Mouse (Mus musculus): ENCODE data around the gene Khdc4. TPM values are rescaled to one million over a fixed set of nuclear protein-coding genes. Genes with fewer than 3 reads are reported as not detected.

The Khdc4 gene
- total and polyA plus RNA-seq, 3 experiments: 47.4 to 71.0 TPM; not detected in 1

- peak; percentile 72 for TF ChIP-seq USF1 (IDR thresholded peaks at IDR 0.05; ENCODE audit: low read depth, low read length)
- TF ChIP-seq ZKSCAN1 (IDR thresholded peaks at IDR 0.05; ENCODE audit: low read depth, low read length): no peak
- no peak for TF ChIP-seq ZNF384 (IDR thresholded peaks at IDR 0.05; ENCODE audit: low read depth, low read length)
- TF ChIP-seq BHLHE40 (IDR thresholded peaks at IDR 0.05; ENCODE audit: borderline replicate concordance, low read depth, low read length): no peak
- no peak for TF ChIP-seq MYB (IDR thresholded peaks at IDR 0.05; ENCODE audit: low read depth, low read length)
- TF ChIP-seq JUND (IDR thresholded peaks at IDR 0.05; ENCODE audit: low read depth, low read length): no peak
- no peak overlapping the region for H3K9ac ChIP-seq (ENCODE audit: control insufficient read depth, low read depth, low read length, poor library complexity, severe bottlenecking)
- no peaks in the 10 kb centered on the region for H3K79me2 ChIP-seq (ENCODE audit: control insufficient read depth, insufficient read depth, low read length, poor library complexity)
- H3K4me3 ChIP-seq (ENCODE audit: control insufficient read depth in 1 of 2, insufficient read depth in 1 of 2, low read depth in 2 of 2, low read length in 2 of 2): no peak overlapping the region
- no peak overlapping the region for H3K27ac ChIP-seq (ENCODE audit: control insufficient read depth, low read depth, low read length)
- H3K4me1 ChIP-seq (ENCODE audit: control insufficient read depth in 1 of 2, insufficient read depth in 2 of 2, low read length in 2 of 2): peaks cover 14 to 33% of the 10 kb centered on the region in 2 experiments
- no peaks in the 10 kb centered on the region for H3K27me3 ChIP-seq (ENCODE audit: control insufficient read depth in 1 of 2, insufficient read depth in 2 of 2, low read length in 2 of 2)
- no peaks in the 10 kb centered on the region for H3K9me3 ChIP-seq (replicated peaks; ENCODE audit: insufficient read depth, low read length)
- peaks cover 0 to 23% of the 10 kb centered on the region in 2 experiments; a peak in 2 of 4 replicates for H3K36me3 ChIP-seq (ENCODE audit: control insufficient read depth in 1 of 2, insufficient read depth in 2 of 2, low read length in 2 of 2)
- no peak for DNase-seq (ENCODE audit: low read depth, low spot score)
Observed at GRCm38 (mm10) chr3:88654621-88655020, 31.0 kb upstream of the Khdc4 start.

- peaks cover 14 to 36% of the 10 kb centered on the region in 2 experiments for H3K4me1 ChIP-seq (ENCODE audit: control insufficient read depth in 1 of 2, insufficient read depth in 2 of 2, low read length in 2 of 2)
- DNase-seq (ENCODE audit: low read depth, low spot score): no peak
Observed at GRCm38 (mm10) chr3:88655619-88656018, 30.0 kb upstream of the Khdc4 start.

GRCm38 (mm10) chr3:88658441-88659127, 27.0 kb upstream of the Khdc4 start:
- Histone ChIP-seq H3K79me2 (ENCODE audit: control insufficient read depth, insufficient read depth, low read length, poor library complexity) (no peaks in the 10 kb centered on the region), H3K9me3 (replicated peaks; ENCODE audit: insufficient read depth, low read length) (no peaks in the 10 kb centered on the region), H3K4me3 (ENCODE audit: control insufficient read depth in 1 of 2, insufficient read depth in 1 of 2, low read depth in 2 of 2, low read length in 2 of 2) (no peak overlapping the region), H3K27ac (ENCODE audit: control insufficient read depth, low read depth, low read length) (no peak overlapping the region), H3K36me3 (ENCODE audit: control insufficient read depth in 1 of 2, insufficient read depth in 2 of 2, low read length in 2 of 2) (peaks cover 0 to 10% of the 10 kb centered on the region in 2 experiments; a peak in 2 of 4 replicates), H3K4me1 (ENCODE audit: control insufficient read depth in 1 of 2, insufficient read depth in 2 of 2, low read length in 2 of 2) (peaks cover 10 to 18% of the 10 kb centered on the region in 2 experiments), H3K9ac (ENCODE audit: control insufficient read depth, low read depth, low read length, poor library complexity, severe bottlenecking) (no peak overlapping the region), H3K27me3 (ENCODE audit: control insufficient read depth in 1 of 2, insufficient read depth in 2 of 2, low read length in 2 of 2) (no peaks in the 10 kb centered on the region)
- DNase-seq (ENCODE audit: low read depth, low spot score): peak; percentile 42
- TF ChIP-seq TAL1 (IDR thresholded peaks at IDR 0.05; ENCODE audit: low read length): peak; percentile 40; the same call in 1 of the 2 replicates
- TF ChIP-seq TCF12 (IDR thresholded peaks at IDR 0.05; ENCODE audit: low read depth, low read length): peak; percentile 48; the same call in 1 of the 2 replicates
- TF ChIP-seq ELF1 (IDR thresholded peaks at IDR 0.05; ENCODE audit: low read depth, low read length): no peak
- TF ChIP-seq ZC3H11A (IDR thresholded peaks at IDR 0.05; ENCODE audit: low read depth, low read length): no peak
- TF ChIP-seq JUND (IDR thresholded peaks at IDR 0.05; ENCODE audit: low read depth, low read length): 0 out of 2 replicates have a peak, but pooled peaks have one; percentile 73
- TF ChIP-seq MEF2A (IDR thresholded peaks at IDR 0.05; ENCODE audit: extremely low read depth, insufficient replicate concordance, low read depth, low read length, poor library complexity, severe bottlenecking): no peak
- TF ChIP-seq GATA1 (IDR thresholded peaks at IDR 0.05; ENCODE audit: low read depth, low read length): peak; percentile 68
- TF ChIP-seq EP300 (IDR thresholded peaks at IDR 0.05; ENCODE audit: low read depth in 1 of 2, low read length in 2 of 2): peak; percentile 53 to 73; a peak in 3 of 4 replicates
- TF ChIP-seq UBTF (IDR thresholded peaks at IDR 0.05; ENCODE audit: borderline replicate concordance, insufficient read depth, low read depth, low read length): no peak
- TF ChIP-seq CHD2 (IDR thresholded peaks at IDR 0.05; ENCODE audit: low read length): no peak
- TF ChIP-seq CHD1 (IDR thresholded peaks at IDR 0.05; ENCODE audit: low read depth, low read length): no peak
- TF ChIP-seq ZNF384 (IDR thresholded peaks at IDR 0.05; ENCODE audit: low read depth, low read length): no peak

More at GRCm38 (mm10) chr3:88655619-88656018, 30.0 kb upstream of the Khdc4 start:
- no peak overlapping the region for H3K9ac ChIP-seq (ENCODE audit: control insufficient read depth, low read depth, low read length, poor library complexity, severe bottlenecking)
- peaks cover 0 to 23% of the 10 kb centered on the region in 2 experiments; a peak in 2 of 4 replicates for H3K36me3 ChIP-seq (ENCODE audit: control insufficient read depth in 1 of 2, insufficient read depth in 2 of 2, low read length in 2 of 2)
- H3K27me3 ChIP-seq (ENCODE audit: control insufficient read depth in 1 of 2, insufficient read depth in 2 of 2, low read length in 2 of 2): no peaks in the 10 kb centered on the region
- H3K4me3 ChIP-seq (ENCODE audit: control insufficient read depth in 1 of 2, insufficient read depth in 1 of 2, low read depth in 2 of 2, low read length in 2 of 2): no peak overlapping the region
- TF ChIP-seq POLR2AphosphoS5 (IDR thresholded peaks at IDR 0.05; ENCODE audit: borderline replicate concordance, low read depth, low read length) (no peak), NELFE (IDR thresholded peaks at IDR 0.05; ENCODE audit: low read depth, low read length) (no peak), KAT2A (conservative IDR thresholded peaks at IDR 0.05; ENCODE audit: low read depth, low read length) (no peak), MEF2A (IDR thresholded peaks at IDR 0.05; ENCODE audit: extremely low read depth, insufficient replicate concordance, low read depth, low read length, poor library complexity, severe bottlenecking) (no peak), NRF1 (IDR thresholded peaks at IDR 0.05; ENCODE audit: insufficient read depth, low read depth, low read length, poor library complexity, severe bottlenecking) (no peak), SMC3 (IDR thresholded peaks at IDR 0.05; ENCODE audit: low read depth, low read length) (no peak), TBP (IDR thresholded peaks at IDR 0.05; ENCODE audit: low read depth, low read length) (no peak)
- H3K27ac ChIP-seq (ENCODE audit: control insufficient read depth, low read depth, low read length): no peak overlapping the region
- no peaks in the 10 kb centered on the region for H3K9me3 ChIP-seq (replicated peaks; ENCODE audit: insufficient read depth, low read length)
- no peaks in the 10 kb centered on the region for H3K79me2 ChIP-seq (ENCODE audit: control insufficient read depth, insufficient read depth, low read length, poor library complexity)

Data from MEL (cell line).